Mouse (Mus musculus): ENCODE measurements around the gene Otub1. TPM values are rescaled to one million over a fixed set of nuclear protein-coding genes. Genes with fewer than 3 reads are reported as not detected.

Otub1 gene
- total and polyA plus RNA-seq, 3 experiments = 102 to 139 (median 119) TPM

DNA sequence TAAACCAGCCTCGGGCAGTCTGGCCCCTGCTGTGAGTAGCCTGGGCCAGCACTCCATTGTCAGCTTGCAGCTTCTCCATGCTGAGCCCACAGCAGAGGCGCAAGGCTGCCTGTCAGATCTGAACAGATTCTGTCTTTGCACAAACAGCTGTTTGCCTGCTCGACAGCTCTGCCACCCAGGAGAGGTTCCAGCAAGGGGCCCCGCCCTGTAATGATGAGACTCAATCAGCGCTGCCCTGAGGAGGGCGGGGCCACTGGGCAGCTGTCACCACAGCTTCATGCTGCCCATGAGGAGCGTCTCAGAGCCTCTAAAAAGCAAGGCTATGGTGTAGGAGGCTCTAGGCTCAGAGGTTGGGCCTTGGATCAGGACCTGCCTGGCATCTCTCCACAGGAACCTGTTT is 52.9 kb downstream of the Otub1 start:
- dilution Hi-C loops (cut with MboI; ENCODE audit: extremely low pct_ligation_motif_present, extremely low pct_unique_long_range_greater_than_20kb, low sequenced_read_pairs) = no loop called here
- Histone ChIP-seq H3K4me2 (ENCODE audit: insufficient read depth, low read depth, poor library complexity, severe bottlenecking) (no peak overlapping the region), H3K9ac (ENCODE audit: insufficient read depth, low read depth) (no peak overlapping the region), H3K79me2 (replicated peaks; ENCODE audit: control insufficient read depth, extremely low read depth, insufficient read depth, poor library complexity, severe bottlenecking) (no peaks in the 10 kb centered on the region), H3K4me1 (ENCODE audit: control insufficient read depth in 1 of 2, insufficient read depth in 2 of 2) (no peaks in the 10 kb centered on the region), H3K4me3 (replicated peaks in 1 of 3; ENCODE audit: low read depth in 2 of 3, low read length in 2 of 3, poor library complexity in 1 of 3) (no peak overlapping the region), H3K27ac (ENCODE audit: insufficient read depth, low read depth) (no peak overlapping the region), H3K27me3 (replicated peaks) (peaks cover 95% of the 10 kb centered on the region), H3K9me3 (replicated peaks; ENCODE audit: low read length) (no peaks in the 10 kb centered on the region), H3K36me3 (replicated peaks in 1 of 2; ENCODE audit: control insufficient read depth in 1 of 2, insufficient read depth in 1 of 2, low read length in 1 of 2) (no peaks in the 10 kb centered on the region)
- no peak for DNase-seq (ENCODE audit: extremely low read depth)
- in situ Hi-C loops (cut with MboI; ENCODE audit: low pct_ligation_motif_present, low pct_unique_long_range_greater_than_20kb, low sequenced_read_pairs) = no loop called here
- no peak for TF ChIP-seq ZNF384 (IDR thresholded peaks at IDR 0.05; ENCODE audit: low read depth, low read length)
- TF ChIP-seq MXI1 (IDR thresholded peaks at IDR 0.05; ENCODE audit: low read depth, low read length) = no peak
- no peak for TF ChIP-seq ZKSCAN1 (IDR thresholded peaks at IDR 0.05; ENCODE audit: borderline replicate concordance, low read depth, low read length)

DNA sequence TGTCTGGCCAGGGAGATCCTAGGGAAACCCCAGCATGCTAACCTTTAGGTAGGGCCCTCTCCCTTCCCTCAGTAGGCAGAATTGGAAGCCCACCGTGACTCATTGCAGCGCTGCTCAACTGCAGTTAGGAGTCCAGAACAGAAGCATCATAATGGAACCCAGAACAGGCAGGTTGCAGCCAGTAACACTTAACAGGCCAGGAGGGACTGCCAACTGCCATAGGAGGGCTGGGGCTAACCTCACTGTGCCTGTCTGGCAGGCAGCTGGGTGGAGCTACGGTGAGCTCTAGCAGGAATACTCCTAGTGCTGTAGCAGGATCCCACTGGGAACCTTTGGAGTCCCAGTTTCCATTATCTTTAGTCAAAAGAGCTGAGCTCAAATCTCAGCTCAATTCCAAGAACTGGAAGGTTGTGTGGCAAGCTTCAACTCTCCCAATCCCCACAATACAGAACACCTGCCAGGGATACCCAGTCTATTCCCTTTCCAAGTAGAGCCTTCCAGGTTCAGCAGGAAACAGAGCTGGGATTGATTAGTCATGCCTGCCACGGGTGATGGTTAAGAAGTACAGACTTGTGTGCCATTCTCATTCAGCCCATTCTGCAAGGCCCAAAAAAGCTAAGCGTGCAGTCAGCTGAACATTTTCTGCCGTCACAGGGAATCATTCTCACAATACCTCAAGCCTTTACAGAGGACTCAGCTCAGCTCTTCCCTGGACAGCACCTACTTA is 54.0 kb downstream of the Otub1 start:
- H3K27ac ChIP-seq (ENCODE audit: insufficient read depth, low read depth) = no peak overlapping the region
- no peak overlapping the region for H3K4me3 ChIP-seq (replicated peaks in 1 of 3; ENCODE audit: low read depth in 2 of 3, low read length in 2 of 3, poor library complexity in 1 of 3)
- no peak for TF ChIP-seq ZC3H11A (IDR thresholded peaks at IDR 0.05; ENCODE audit: low read depth, low read length)
- TF ChIP-seq PAX5 (IDR thresholded peaks at IDR 0.05; ENCODE audit: low read length) = no peak
- no peak for TF ChIP-seq MEF2A (IDR thresholded peaks at IDR 0.05; ENCODE audit: borderline replicate concordance, low read depth, low read length)
- TF ChIP-seq GABPA (IDR thresholded peaks at IDR 0.05; ENCODE audit: insufficient replicate concordance, low read depth, low read length) = no peak
- no peak for TF ChIP-seq POLR2AphosphoS2 (IDR thresholded peaks at IDR 0.05; ENCODE audit: low read depth, low read length)
- no peak for TF ChIP-seq ZNF384 (IDR thresholded peaks at IDR 0.05; ENCODE audit: low read depth, low read length)
- TF ChIP-seq RAD21 (IDR thresholded peaks at IDR 0.05; ENCODE audit: low read depth, low read length) = no peak
- TF ChIP-seq BHLHE40 (IDR thresholded peaks at IDR 0.05; ENCODE audit: low read depth, low read length) = no peak
- TF ChIP-seq TCF12 (IDR thresholded peaks at IDR 0.05; ENCODE audit: low read depth, low read length) = no peak
- no peak for TF ChIP-seq JUND (conservative IDR thresholded peaks at IDR 0.05; ENCODE audit: low read depth, low read length)
- TF ChIP-seq ELF1 (IDR thresholded peaks at IDR 0.05; ENCODE audit: low read depth, low read length) = no peak
- no peak for TF ChIP-seq CHD2 (IDR thresholded peaks at IDR 0.05; ENCODE audit: low read length)
- no peak for TF ChIP-seq USF1 (IDR thresholded peaks at IDR 0.05; ENCODE audit: low read depth, low read length)
- TF ChIP-seq IRF4 (IDR thresholded peaks at IDR 0.05; ENCODE audit: low read depth, low read length) = no peak
- TF ChIP-seq NELFE (IDR thresholded peaks at IDR 0.05; ENCODE audit: low read depth, low read length) = no peak
- TF ChIP-seq ZKSCAN1 (IDR thresholded peaks at IDR 0.05; ENCODE audit: borderline replicate concordance, low read depth, low read length) = no peak
- no peak for TF ChIP-seq NRF1 (IDR thresholded peaks at IDR 0.05; ENCODE audit: low read depth, low read length)
- TF ChIP-seq ETS1 (conservative IDR thresholded peaks at IDR 0.05; ENCODE audit: low read depth, low read length) = no peak
- DNase-seq (ENCODE audit: extremely low read depth) = no peak
- in situ Hi-C loops (cut with MboI; ENCODE audit: low pct_ligation_motif_present, low pct_unique_long_range_greater_than_20kb, low sequenced_read_pairs) = no loop called here
- no peaks in the 10 kb centered on the region for H3K4me1 ChIP-seq (ENCODE audit: control insufficient read depth in 1 of 2, insufficient read depth in 2 of 2)
- H3K27me3 ChIP-seq (replicated peaks) = peaks cover 95% of the 10 kb centered on the region
- dilution Hi-C loops (cut with MboI; ENCODE audit: extremely low pct_ligation_motif_present, extremely low pct_unique_long_range_greater_than_20kb, low sequenced_read_pairs) = no loop called here
- no peak overlapping the region for H3K4me2 ChIP-seq (ENCODE audit: insufficient read depth, low read depth, poor library complexity, severe bottlenecking)
- H3K36me3 ChIP-seq (replicated peaks in 1 of 2; ENCODE audit: control insufficient read depth in 1 of 2, insufficient read depth in 1 of 2, low read length in 1 of 2) = no peaks in the 10 kb centered on the region
- no peaks in the 10 kb centered on the region for H3K9me3 ChIP-seq (replicated peaks; ENCODE audit: low read length)
- no peak overlapping the region for H3K9ac ChIP-seq (ENCODE audit: insufficient read depth, low read depth)
- no peaks in the 10 kb centered on the region for H3K79me2 ChIP-seq (replicated peaks; ENCODE audit: control insufficient read depth, extremely low read depth, insufficient read depth, poor library complexity, severe bottlenecking)

All from CH12.LX (cell line).